Mouse (Mus musculus): ENCODE results near the gene Adarb2.

DNA sequence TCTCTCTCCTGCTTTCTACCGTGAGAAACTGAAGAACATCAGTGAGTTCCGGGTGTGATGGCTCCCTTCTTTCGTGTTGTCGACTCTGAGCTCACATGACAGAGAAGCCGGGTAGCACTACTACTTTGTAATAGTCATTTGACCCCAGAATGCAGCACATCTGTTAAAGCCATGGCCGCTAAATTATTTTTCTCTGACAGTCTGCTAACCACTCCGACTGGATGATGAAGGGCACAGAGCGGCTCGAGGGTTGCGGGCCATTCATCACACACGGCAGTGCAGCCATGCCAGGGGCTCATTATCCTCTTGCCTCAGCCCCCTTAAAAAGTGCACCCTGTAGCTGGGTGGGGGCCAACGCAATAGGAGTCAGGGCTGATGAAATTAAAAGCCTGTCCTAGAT, 371.2 kb downstream of the Adarb2 start:
- TF ChIP-seq CTCF (IDR thresholded peaks at IDR 0.05; ENCODE audit: insufficient read depth, low read length) (no peak), POLR2A (IDR thresholded peaks at IDR 0.05; ENCODE audit: borderline replicate concordance, extremely low read depth, low read depth, low read length) (no peak)
